Mouse (Mus musculus) cerebellum, postnatal 10 days (tissue): Measurements from ENCODE around the gene Mcm5.

ENCODE experiments used
- DNase-seq, 2 experiments: peaks; one replicate each; pipeline ENCODE4 v3.0.0; 2021; ENCODE audit warnings: mixed read lengths in 2 of 2

Mcm5 gene

GRCm38 (mm10) chr8:75102956-75103355 is 6.4 kb upstream of the Mcm5 start:
- no peak for DNase-seq

GRCm38 (mm10) chr8:75103376-75103878 is 5.9 kb upstream of the Mcm5 start:
- peak in 1 of 2 experiments; percentile 13 for DNase-seq

GRCm38 (mm10) chr8:75108527-75109235 is 688 bp upstream of the Mcm5 start:
- DNase-seq, result peak; percentile 92 to 93

- peak in 1 of 2 experiments; percentile 19 for DNase-seq
These were observed 724 bp downstream of the Mcm5 start for GRCm38 (mm10) chr8:75110093-75110492.

GRCm38 (mm10) chr8:75118505-75118904 is 9.1 kb downstream of the Mcm5 start:
- no peak for DNase-seq

GRCm38 (mm10) chr8:75119287-75119686 is 9.9 kb downstream of the Mcm5 start:
- DNase-seq, result no peak

- DNase-seq, result no peak
These were observed 10.4 kb downstream of the Mcm5 start for GRCm38 (mm10) chr8:75119747-75120146.

- DNase-seq, result no peak
These were observed 18.0 kb downstream of the Mcm5 start for GRCm38 (mm10) chr8:75127406-75127805.

GRCm38 (mm10) chr8:75132485-75132884 is 23.1 kb downstream of the Mcm5 start:
- peak; percentile 83 to 87 for DNase-seq

- no peak for DNase-seq
These were observed 24.0 kb downstream of the Mcm5 start for GRCm38 (mm10) chr8:75133399-75133798.

GRCm38 (mm10) chr8:75134603-75135391 is 25.4 kb downstream of the Mcm5 start:
- peak; percentile 89 to 94 for DNase-seq

GRCm38 (mm10) chr8:75135756-75136155 is 26.4 kb downstream of the Mcm5 start:
- no peak for DNase-seq

GRCm38 (mm10) chr8:75136256-75136655 is 26.9 kb downstream of the Mcm5 start:
- DNase-seq, result no peak

GRCm38 (mm10) chr8:75137536-75137935 is 28.2 kb downstream of the Mcm5 start:
- no peak for DNase-seq

GRCm38 (mm10) chr8:75150911-75151610 is 41.7 kb downstream of the Mcm5 start:
- peak; percentile 81 to 88 for DNase-seq

GRCm38 (mm10) chr8:75151743-75152142 is 42.4 kb downstream of the Mcm5 start:
- DNase-seq, result no peak

GRCm38 (mm10) chr8:75152505-75153082 is 43.2 kb downstream of the Mcm5 start:
- no peak for DNase-seq

GRCm38 (mm10) chr8:75154855-75155478 is 45.6 kb downstream of the Mcm5 start:
- DNase-seq, result no peak

- no peak for DNase-seq
These were observed 46.5 kb downstream of the Mcm5 start for GRCm38 (mm10) chr8:75155740-75156322.

GRCm38 (mm10) chr8:75157471-75158230 is 48.3 kb downstream of the Mcm5 start:
- DNase-seq, result no peak

GRCm38 (mm10) chr8:75169363-75169762 is 60.0 kb downstream of the Mcm5 start:
- DNase-seq, result peak; percentile 92 to 95
